ENCODE assay signal across 8 mouse cellular contexts in the genomic region with DNA sequence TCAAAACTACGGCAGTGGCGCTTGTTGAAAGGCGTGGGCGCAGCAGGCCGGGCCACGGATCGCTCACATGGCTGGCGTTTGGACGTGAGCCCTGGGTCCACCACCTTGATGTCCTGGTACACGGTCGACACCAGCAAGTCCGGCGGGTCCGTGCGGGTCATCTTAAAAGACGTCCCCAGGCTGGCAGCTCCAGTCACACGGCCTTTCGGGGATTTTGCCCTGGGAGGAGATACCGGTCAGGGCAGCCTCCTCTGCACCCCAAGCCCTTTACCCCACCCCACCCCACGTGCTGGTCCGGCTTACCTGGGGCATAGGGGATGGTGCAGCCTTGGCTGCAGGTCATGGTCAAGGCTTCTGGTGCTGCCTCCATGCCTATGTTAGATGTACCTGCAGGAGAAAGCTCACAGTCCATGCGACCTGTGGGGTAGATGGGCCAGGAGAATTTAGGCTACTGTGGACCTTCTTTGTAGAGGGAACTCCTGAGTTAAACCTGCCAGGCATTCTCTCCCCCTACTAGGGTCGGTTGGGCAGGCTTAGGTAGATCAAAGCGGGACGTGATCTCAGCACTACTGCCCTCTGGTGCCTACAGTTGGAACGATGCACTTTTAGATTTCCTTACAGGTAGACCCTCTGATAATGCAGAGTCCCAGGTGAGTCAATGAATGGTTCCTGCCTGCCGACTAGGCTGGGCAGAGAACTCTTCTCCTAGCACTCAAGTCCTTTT. TPM values are rescaled to one million over a fixed set of nuclear protein-coding genes. Genes with fewer than 3 reads are reported as not detected.
A peak's percentile ranks its signal among the peaks of the same experiment; 100 is the strongest.
DNase-seq lines count a peak whose midpoint lies in the region; ATAC-seq and TF ChIP-seq lines count a peak whose summit lies in the region.

No protein-coding gene starts in this region.

- H3K27ac ChIP-seq in heart, adult 2 months = no peak overlapping the region
- no peak overlapping the region for H3K27ac ChIP-seq in forebrain, embryonic 13.5 days
- H3K27ac ChIP-seq in kidney, embryonic 15.5 days = no peak overlapping the region
- H3K27ac ChIP-seq in lung, embryonic 15.5 days = no peak overlapping the region

- 0 out of 2 replicates have a peak overlapping the region, but pooled peaks have one; percentile 16 for H3K4me3 ChIP-seq in heart, adult 2 months
- H3K4me3 ChIP-seq in forebrain, embryonic 13.5 days = peak overlapping the region; percentile 19
- peak overlapping the region; percentile 36 for H3K4me3 ChIP-seq in kidney, embryonic 15.5 days (replicated peaks)
- peak overlapping the region; percentile 22 for H3K4me3 ChIP-seq in lung, embryonic 15.5 days

- H3K36me3 ChIP-seq in heart, adult 2 months (ENCODE audit: control insufficient read depth, insufficient read depth, low read length) = no peaks in the 10 kb centered on the region
- H3K36me3 ChIP-seq in forebrain, embryonic 13.5 days (ENCODE audit: poor library complexity, severe bottlenecking) = peaks cover 18% of the 10 kb centered on the region
- peaks cover 21% of the 10 kb centered on the region for H3K36me3 ChIP-seq in kidney, embryonic 15.5 days
- H3K36me3 ChIP-seq in lung, embryonic 15.5 days = peaks cover 18% of the 10 kb centered on the region

- H3K4me1 ChIP-seq in heart, adult 2 months (ENCODE audit: control insufficient read depth, insufficient read depth, low read length) = peaks cover 10% of the 10 kb centered on the region
- H3K4me1 ChIP-seq in forebrain, embryonic 13.5 days = peaks cover 60% of the 10 kb centered on the region
- H3K4me1 ChIP-seq in kidney, embryonic 15.5 days = peaks cover 71% of the 10 kb centered on the region
- H3K4me1 ChIP-seq in lung, embryonic 15.5 days = peaks cover 67% of the 10 kb centered on the region

- no peak for TF ChIP-seq POLR2A in heart, adult 2 months (IDR thresholded peaks at IDR 0.05; ENCODE audit: insufficient read depth, low read depth, low read length)

- DNase-seq in heart, adult 2 months = peak in 1 of 2 experiments; percentile 36
- no peak for DNase-seq in heart, postnatal 36 days
- DNase-seq in brain, adult 2 months (ENCODE audit: low read depth, low spot score) = peak; percentile 92
- peak; percentile 45 for DNase-seq in right cerebral cortex, postnatal 14 days
- DNase-seq in adrenal gland, postnatal 36 days = no peak

- H3K4me2 ChIP-seq in forebrain, embryonic 13.5 days = peak overlapping the region; percentile 39
- H3K4me2 ChIP-seq in kidney, embryonic 15.5 days = peak overlapping the region; percentile 47
- H3K4me2 ChIP-seq in lung, embryonic 15.5 days = peak overlapping the region; percentile 44

- TF ChIP-seq EP300 in heart, adult 2 months (IDR thresholded peaks at IDR 0.05; ENCODE audit: insufficient read depth, low read depth, low read length) = 0 out of 2 replicates have a peak, but pooled peaks have one; percentile 11

- peak; percentile 71 for TF ChIP-seq CTCF in heart, adult 2 months (IDR thresholded peaks at IDR 0.05)

- H3K9ac ChIP-seq in heart, adult 2 months (ENCODE audit: low read depth, low read length) = no peak overlapping the region
- H3K9ac ChIP-seq in forebrain, embryonic 13.5 days = no peak overlapping the region
- H3K9ac ChIP-seq in kidney, embryonic 15.5 days = no peak overlapping the region
- H3K9ac ChIP-seq in lung, embryonic 15.5 days = no peak overlapping the region

- intact Hi-C loops in heart, adult 2 months (cut with DNase I) = loop anchor here (2.0 kb wide), 2 partner anchors 21 to 25 kb away; no protein-coding TSS in a partner anchor
- intact Hi-C loops in heart, postnatal 36 days (cut with DNase I) = no loop called here

- H3K27me3 ChIP-seq in heart, adult 2 months (ENCODE audit: control insufficient read depth, insufficient read depth, low read length) = peaks cover 27% of the 10 kb centered on the region
- H3K27me3 ChIP-seq in forebrain, embryonic 13.5 days = peaks cover 59% of the 10 kb centered on the region
- peaks cover 56% of the 10 kb centered on the region for H3K27me3 ChIP-seq in kidney, embryonic 15.5 days
- H3K27me3 ChIP-seq in lung, embryonic 15.5 days = peaks cover 58% of the 10 kb centered on the region

- H3K9me3 ChIP-seq in forebrain, embryonic 13.5 days (replicated peaks) = no peaks in the 10 kb centered on the region
- H3K9me3 ChIP-seq in kidney, embryonic 15.5 days (replicated peaks) = no peaks in the 10 kb centered on the region
- H3K9me3 ChIP-seq in lung, embryonic 15.5 days = no peaks in the 10 kb centered on the region

- H3K79me2 ChIP-seq in heart, adult 2 months (replicated peaks; ENCODE audit: control insufficient read depth, insufficient read depth, low read length) = no peaks in the 10 kb centered on the region

- ATAC-seq in forebrain, embryonic 13.5 days = no peak
- ATAC-seq in kidney, embryonic 15.5 days (replicated peaks; ENCODE audit: low FRiP score) = no peak
- no peak for ATAC-seq in lung, embryonic 15.5 days (ENCODE audit: borderline replicate concordance, extremely low read depth, low FRiP score, low TSS enrichment)

- WGBS in heart, adult 2 months = 7% methylated on average over 27 of the region's 27 CpGs
- WGBS in forebrain, embryonic 13.5 days = 7% methylated on average over 27 of the region's 27 CpGs
- 4% methylated on average over 27 of the region's 27 CpGs for WGBS in kidney, embryonic 15.5 days
- 3% methylated on average over 27 of the region's 27 CpGs for WGBS in lung, embryonic 15.5 days

RNA-seq across cellular contexts. Expression of a gene that starts 1.7 kb away (rescaled TPM):
- under 1 TPM; 0.05 to 0.36 TPM for total RNA-seq in heart, adult 2 months (2021)
- polyA plus RNA-seq in heart, adult 2 months (2012; rRNA removed) = 0.15 and 1.1 TPM in 2 replicates
- total RNA-seq in heart, postnatal 36 days (2021) = under 1 TPM; 0.08 TPM
- polyA plus RNA-seq in forebrain, embryonic 13.5 days (2015; fragmentation: Nextera tagmentation; extraction: Ambion mirVana) = 2.2 and 3.4 TPM in 2 replicates
- 0.15 and 0.21 TPM in 2 replicates for polyA plus RNA-seq in kidney, embryonic 15.5 days (2015; fragmentation: Nextera tagmentation; extraction: Ambion mirVana)
- 0.09 TPM in 1 of 2 replicates, not detected in the other for polyA plus RNA-seq in lung, embryonic 15.5 days (2015; fragmentation: Nextera tagmentation; extraction: Ambion mirVana)
- 1 to 10 TPM in 1 of 2 experiments, under 1 TPM in 1; 0.73 to 1.3 TPM for total RNA-seq in adrenal gland, postnatal 36 days (2021)

RNA-seq across cellular contexts. Expression of a gene that starts 4.9 kb away (rescaled TPM):
- 10 to 100 TPM; 52.6 to 69.9 TPM for total RNA-seq in heart, adult 2 months (2021)
- 100 and 101 TPM in 2 replicates for polyA plus RNA-seq in heart, adult 2 months (2012; rRNA removed)
- 10 to 100 TPM; 64.1 to 67.4 TPM for total RNA-seq in heart, postnatal 36 days (2021)
- 179 and 189 TPM in 2 replicates for polyA plus RNA-seq in forebrain, embryonic 13.5 days (2015; fragmentation: Nextera tagmentation; extraction: Ambion mirVana)
- 184 and 197 TPM in 2 replicates for polyA plus RNA-seq in kidney, embryonic 15.5 days (2015; fragmentation: Nextera tagmentation; extraction: Ambion mirVana)
- 163 and 177 TPM in 2 replicates for polyA plus RNA-seq in lung, embryonic 15.5 days (2015; fragmentation: Nextera tagmentation; extraction: Ambion mirVana)
- 10 to 100 TPM; 54.3 to 64.6 TPM for total RNA-seq in adrenal gland, postnatal 36 days (2021)

RNA-seq across cellular contexts. Expression of a gene that starts 5.3 kb away (rescaled TPM):
- total RNA-seq in heart, adult 2 months (2021) = 1 to 10 TPM in 1 of 2 experiments, under 1 TPM in 1; 0.60 to 2.2 TPM
- polyA plus RNA-seq in heart, adult 2 months (2012; rRNA removed) = 1.6 and 8.5 TPM in 2 replicates
- total RNA-seq in heart, postnatal 36 days (2021) = 1 to 10 TPM in 1 of 2 experiments, under 1 TPM in 1; 0.65 to 2.5 TPM
- 3.1 and 4.2 TPM in 2 replicates for polyA plus RNA-seq in forebrain, embryonic 13.5 days (2015; fragmentation: Nextera tagmentation; extraction: Ambion mirVana)
- 8.4 and 10.1 TPM in 2 replicates for polyA plus RNA-seq in kidney, embryonic 15.5 days (2015; fragmentation: Nextera tagmentation; extraction: Ambion mirVana)
- polyA plus RNA-seq in lung, embryonic 15.5 days (2015; fragmentation: Nextera tagmentation; extraction: Ambion mirVana) = 4.5 and 7.1 TPM in 2 replicates
- total RNA-seq in adrenal gland, postnatal 36 days (2021) = 1 to 10 TPM; 1.5 to 3.1 TPM

RNA-seq across cellular contexts. Expression of a gene that starts 22.3 kb away (rescaled TPM):
- 100 to 1,000 TPM; 211 to 222 TPM for total RNA-seq in heart, adult 2 months (2021)
- 81.9 and 110 TPM in 2 replicates for polyA plus RNA-seq in heart, adult 2 months (2012; rRNA removed)
- total RNA-seq in heart, postnatal 36 days (2021) = 100 to 1,000 TPM; 215 to 227 TPM
- polyA plus RNA-seq in forebrain, embryonic 13.5 days (2015; fragmentation: Nextera tagmentation; extraction: Ambion mirVana) = 383 and 401 TPM in 2 replicates
- polyA plus RNA-seq in kidney, embryonic 15.5 days (2015; fragmentation: Nextera tagmentation; extraction: Ambion mirVana) = 373 and 392 TPM in 2 replicates
- polyA plus RNA-seq in lung, embryonic 15.5 days (2015; fragmentation: Nextera tagmentation; extraction: Ambion mirVana) = 311 and 323 TPM in 2 replicates
- total RNA-seq in adrenal gland, postnatal 36 days (2021) = 100 to 1,000 TPM; 276 to 288 TPM

RNA-seq across cellular contexts. Expression of a gene that starts 28.4 kb away (rescaled TPM):
- total RNA-seq in heart, adult 2 months (2021) = 10 to 100 TPM; 61.2 to 65.3 TPM
- 48.8 and 56.0 TPM in 2 replicates for polyA plus RNA-seq in heart, adult 2 months (2012; rRNA removed)
- total RNA-seq in heart, postnatal 36 days (2021) = 10 to 100 TPM; 60.9 to 62.5 TPM
- 71.7 and 72.5 TPM in 2 replicates for polyA plus RNA-seq in forebrain, embryonic 13.5 days (2015; fragmentation: Nextera tagmentation; extraction: Ambion mirVana)
- polyA plus RNA-seq in kidney, embryonic 15.5 days (2015; fragmentation: Nextera tagmentation; extraction: Ambion mirVana) = 72.8 and 74.7 TPM in 2 replicates
- 74.0 and 75.2 TPM in 2 replicates for polyA plus RNA-seq in lung, embryonic 15.5 days (2015; fragmentation: Nextera tagmentation; extraction: Ambion mirVana)
- total RNA-seq in adrenal gland, postnatal 36 days (2021) = 10 to 100 TPM; 85.4 to 97.5 TPM

Comparison
In these comparisons a context has a peak if more than half of its experiments do, and no peak if none do; other contexts are left out.
1. DNase-seq: peak in brain, adult 2 months (single experiment) and right cerebral cortex, postnatal 14 days (single experiment); none in heart, postnatal 36 days (0 of 2) and adrenal gland, postnatal 36 days (0 of 2).
2. Peak in every context shown above with its lines, with median percentiles within 50 percentile points of each other: H3K4me3 ChIP-seq and H3K4me2 ChIP-seq.